Mouse (Mus musculus) CD4-positive, CD25-positive, alpha-beta regulatory T cell, adult 4 months (primary cell): ENCODE measurements around the gene Nuf2. TPM values are rescaled to one million over a fixed set of nuclear protein-coding genes. Genes with fewer than 3 reads are reported as not detected.

Experiments used
- ATAC-seq: one replicate; pipeline ENCODE4 v1.8.0; 2017
- polyA plus RNA-seq, 2 experiments: library from polyadenylated mRNA; unstranded; fragments of 100-300 nt; shearing (Covaris generic); gene quantifications; one replicate each; pipeline ENCODE4 v1.2.1; 2017

The Nuf2 gene
- polyA plus RNA-seq, 2 experiments from 2014 or later = 3.9 to 6.6 TPM

DNA sequence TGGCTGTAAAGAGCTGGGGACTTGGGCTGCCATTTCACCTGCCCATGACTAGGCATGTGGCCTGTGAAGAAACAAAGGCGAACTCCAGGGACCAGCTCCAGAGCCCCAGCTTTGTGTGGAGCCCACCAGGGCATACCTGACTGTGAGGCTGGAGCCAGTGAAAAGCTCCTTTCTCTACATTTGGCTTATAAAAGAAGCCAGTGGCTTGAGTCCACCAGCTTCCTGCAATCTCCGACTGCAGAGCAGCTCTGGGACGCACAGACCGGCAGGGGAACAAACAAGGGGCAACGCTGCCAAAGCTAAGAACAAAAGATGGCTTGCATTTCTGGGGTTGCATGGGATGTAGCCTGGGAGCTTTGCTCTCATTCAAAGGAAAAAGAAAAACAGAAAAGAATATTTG lies 63.5 kb downstream of the Nuf2 start:
- ATAC-seq = no peak

DNA sequence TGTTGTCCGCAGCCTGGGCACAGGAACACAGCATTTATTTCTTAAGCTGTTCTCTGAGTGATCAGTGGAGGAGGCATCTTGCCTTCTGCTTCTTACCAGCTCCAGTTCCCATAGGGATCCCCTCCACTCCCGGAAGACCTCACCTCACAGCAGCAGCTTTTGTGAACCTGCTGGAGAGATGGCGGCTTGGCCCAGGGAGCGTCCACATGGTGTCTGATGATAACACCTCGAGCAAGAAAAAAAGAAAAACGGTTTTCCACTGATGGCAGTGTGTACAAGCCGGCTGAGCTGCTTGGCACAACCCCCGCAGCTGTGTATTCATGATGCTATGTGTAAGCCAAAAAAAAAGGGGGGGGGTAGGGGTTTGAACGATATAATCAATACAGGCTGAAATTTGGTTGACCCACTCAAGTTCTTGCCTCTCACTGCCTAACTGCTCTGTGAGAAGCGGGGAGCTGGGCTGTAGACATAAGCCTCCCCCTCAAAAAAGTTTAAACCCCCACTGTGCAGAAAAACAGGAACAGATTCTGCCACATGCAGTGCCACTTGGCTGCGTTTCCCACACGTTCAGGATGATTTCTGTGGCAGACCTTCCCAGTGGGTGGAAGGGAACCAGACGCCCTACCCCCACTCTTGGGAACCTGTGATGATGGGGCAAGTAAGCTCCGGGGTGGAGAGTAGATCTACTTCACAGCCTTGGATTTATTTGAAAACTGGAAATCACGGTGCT lies 68.7 kb downstream of the Nuf2 start:
- no peak for ATAC-seq

DNA sequence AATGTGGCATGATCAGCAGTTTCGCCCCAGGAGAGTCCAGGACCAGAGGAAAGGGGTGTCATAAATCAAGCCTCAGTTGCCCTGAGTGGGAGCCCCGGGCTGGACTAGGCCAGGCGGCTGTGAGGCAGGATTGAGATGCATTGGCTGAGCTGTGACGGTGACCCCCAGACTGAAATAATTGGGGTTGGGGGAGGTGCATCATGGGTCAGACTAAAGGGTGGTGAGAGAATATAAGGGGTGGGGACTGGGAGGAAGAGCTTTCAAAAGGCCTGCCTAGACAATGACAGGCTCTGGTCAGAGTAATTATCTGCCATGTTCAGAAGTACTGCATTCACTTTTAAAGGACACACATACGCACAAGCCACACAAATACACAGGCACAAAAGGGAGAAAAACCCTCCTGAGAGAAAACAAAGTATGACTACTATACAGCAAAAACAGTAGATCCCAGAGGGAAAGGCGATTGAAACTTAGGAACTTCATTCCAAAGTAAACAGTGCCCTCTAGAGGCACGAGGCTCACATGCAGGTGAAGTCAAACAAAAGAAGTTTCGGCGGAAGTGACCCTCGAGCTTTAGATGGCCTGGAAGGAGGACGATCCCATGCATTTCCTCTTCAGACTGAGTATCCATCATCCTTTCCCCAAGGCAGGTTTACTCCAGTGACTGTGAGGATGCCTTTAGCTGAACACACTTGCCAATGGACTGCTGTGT lies 72.0 kb downstream of the Nuf2 start:
- ATAC-seq = no peak

Other genes starting within 250 kb of the Nuf2 start
- under 1 TPM in 1 of 2 experiments, not detected in 1; 0.28 TPM for gene Rgs5, start 124.0 kb upstream of the Nuf2 start, polyA plus RNA-seq
- gene Rgs4, start 216.2 kb upstream of the Nuf2 start, polyA plus RNA-seq = not detected